Mouse (Mus musculus) urinary bladder, postnatal 10 days (tissue): ENCODE data around the gene Fcer1g.
A peak's percentile ranks its signal among the peaks of the same experiment; 100 is the strongest.
"Not testable (repeated sequence)": the region's sequence is repeated elsewhere in the genome, so short reads cannot be mapped to it uniquely, and the experiment has no call there.

ENCODE experiments used
- DNase-seq: peaks from one replicate; pipeline ENCODE4 v3.0.0; 2022; ENCODE audit warnings: low spot score

Fcer1g gene

DNA sequence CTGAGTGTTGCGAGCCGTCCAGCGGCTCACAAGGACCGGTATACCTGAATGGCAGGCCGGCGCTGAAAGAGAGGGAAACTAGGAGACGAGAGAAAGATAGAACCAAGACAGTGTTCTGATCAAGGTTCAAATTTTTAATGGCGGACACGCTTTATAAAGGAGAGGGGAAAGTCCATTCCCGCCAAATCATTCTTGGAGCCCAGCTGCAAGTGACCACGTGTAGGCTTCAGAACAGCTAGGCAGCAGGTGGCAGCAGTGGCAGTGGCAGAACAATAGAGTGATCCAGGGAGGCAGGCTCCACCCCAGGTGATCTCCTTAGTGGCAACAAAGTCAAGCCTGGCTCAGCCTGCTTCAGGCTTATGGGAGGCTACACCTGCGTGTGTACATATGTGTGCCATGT lies 7.8 kb upstream of the Fcer1g start:
- not testable (repeated sequence) for DNase-seq

- no peak for DNase-seq
Measured at GRCm38 (mm10) chr1:171240911-171241310, 6.7 kb upstream of the Fcer1g start.

DNA sequence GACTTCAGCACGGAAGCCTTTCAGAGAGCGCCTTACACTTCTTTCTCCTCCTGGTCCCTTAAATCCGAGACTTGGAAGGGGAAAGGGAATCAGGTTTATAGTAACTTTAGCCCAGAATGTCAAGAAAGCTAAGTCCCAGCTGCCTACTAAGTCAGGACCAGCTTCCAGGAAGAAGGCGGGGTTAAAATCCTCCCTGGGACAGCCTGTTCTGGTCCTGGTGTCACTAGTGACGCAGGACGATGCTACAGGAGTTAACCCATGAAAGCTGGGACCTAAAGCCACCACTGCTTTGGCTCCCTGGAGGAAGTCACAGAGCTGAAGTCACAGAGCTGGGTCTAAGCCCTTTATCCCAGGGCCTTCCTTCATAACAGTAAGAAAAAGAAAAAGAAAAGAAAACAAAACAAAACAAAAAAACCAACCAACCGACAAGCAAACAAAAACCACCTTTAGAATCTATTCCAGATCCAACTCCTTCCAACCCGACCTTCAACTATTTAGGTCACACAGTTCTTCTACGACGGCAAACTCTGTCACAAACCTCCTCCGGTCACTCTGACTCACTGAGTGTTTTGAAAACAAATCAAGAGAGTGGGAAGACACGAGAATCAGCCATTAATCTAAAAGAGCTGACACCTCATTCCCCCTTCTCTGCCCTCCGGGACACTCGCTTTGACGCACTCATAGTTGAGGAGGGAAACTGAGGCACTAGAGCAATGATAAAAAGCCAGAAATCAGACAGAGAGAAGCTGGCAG lies 6.0 kb upstream of the Fcer1g start:
- DNase-seq = no peak

GRCm38 (mm10) chr1:171238463-171238862 lies 4.3 kb upstream of the Fcer1g start:
- DNase-seq = no peak

DNA sequence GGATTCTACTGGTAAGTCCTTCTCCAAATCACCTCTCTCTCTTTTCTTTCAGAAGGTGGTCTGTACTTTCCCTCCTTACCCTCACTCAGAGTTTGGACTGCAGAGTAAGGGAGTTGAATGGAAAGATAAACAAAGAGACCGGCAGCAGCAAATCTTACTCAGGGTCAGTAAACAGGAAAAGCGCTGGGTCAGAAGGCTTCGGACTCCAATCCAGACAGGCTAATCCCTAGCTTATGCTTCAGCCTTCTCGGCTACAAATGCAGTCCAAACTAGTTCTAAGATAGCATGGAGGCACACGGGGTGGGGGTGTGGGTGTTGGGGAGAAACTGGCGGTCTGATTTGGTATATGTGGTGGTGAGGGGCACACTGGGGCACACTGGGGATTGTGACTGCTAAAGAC lies 3.3 kb upstream of the Fcer1g start:
- DNase-seq = no peak

GRCm38 (mm10) chr1:171235791-171236190 lies 1.6 kb upstream of the Fcer1g start:
- DNase-seq = no peak

DNA sequence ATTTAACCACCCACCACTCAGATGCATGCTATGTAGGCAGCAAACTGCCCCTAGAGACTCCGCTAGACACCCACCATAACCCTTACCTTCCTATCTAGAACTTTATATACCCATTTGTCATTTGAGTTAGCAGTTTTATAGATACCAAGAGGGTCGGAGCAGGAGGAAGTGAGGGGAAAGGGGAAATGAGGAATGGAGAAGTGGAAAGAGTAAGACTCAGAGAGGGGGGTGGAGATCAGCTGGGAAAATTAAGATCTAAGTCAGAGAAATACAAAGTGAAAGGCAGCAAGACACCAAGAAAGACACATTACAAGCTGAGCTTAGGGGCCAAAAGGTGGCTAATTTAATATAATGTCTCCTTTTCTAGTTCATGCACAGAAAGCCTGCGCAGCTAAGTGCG lies 373 bp upstream of the Fcer1g start:
- no peak for DNase-seq

DNA sequence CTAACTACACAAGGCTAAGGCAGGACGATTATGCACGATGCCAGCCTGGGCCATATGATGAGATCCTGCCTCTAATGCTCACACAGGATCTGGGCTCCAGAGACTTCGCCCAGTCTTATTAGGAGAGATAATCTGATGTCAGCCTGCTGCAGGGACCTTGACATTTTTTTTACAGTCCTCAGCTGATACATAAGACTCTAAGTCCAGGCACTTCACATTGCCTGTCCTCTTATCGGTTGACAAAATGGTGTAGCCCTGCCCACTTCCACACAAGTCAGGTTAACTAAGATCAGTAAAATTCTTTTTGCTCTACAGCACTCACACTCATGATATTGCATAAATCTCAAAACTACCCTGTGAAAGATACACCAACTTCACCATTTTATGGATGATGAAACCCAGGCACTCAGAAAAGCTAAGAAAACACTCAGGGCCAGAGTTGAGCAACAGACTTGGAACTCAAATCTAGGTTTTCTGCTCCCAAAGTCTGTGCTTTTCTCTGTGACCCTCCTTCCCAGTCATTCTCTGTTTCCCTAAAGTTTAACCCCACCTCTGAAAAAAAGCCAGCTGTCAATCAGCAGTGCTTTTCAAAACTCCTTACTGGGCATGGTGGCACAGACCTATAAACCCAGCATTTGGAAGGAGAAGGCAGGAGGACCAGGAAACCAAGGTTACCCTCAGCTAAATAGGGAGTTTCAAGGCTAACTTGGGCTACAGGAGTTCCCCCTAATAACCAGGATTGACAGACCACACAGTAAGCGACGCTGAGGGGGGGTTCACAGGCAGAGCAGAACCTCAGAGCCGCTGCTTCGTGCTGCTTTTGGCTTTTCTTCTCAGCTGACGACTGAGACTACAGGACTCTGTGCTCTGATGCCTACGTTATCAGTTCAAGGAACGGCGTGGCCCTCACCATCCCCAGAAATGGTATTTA lies 1.1 kb downstream of the Fcer1g start:
- DNase-seq = no peak

DNA sequence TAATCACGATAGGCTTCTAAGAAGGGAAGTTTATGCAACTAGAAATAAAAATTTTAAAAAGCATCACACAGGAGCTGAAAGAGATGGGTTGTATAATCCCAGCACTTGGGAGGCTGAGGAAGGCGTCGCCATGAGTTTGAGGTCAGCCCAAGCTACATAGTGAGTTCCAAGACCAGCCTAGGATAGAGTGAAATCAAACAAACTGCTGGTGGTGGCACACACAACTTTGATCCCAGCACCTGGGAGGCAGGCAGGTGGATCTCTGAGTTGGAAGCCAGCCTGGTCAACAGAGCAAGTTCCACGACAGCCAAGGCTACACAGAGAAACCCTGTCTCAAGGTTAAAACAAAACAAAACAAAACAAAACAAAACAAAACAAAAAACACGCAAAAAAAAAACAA lies 1.8 kb downstream of the Fcer1g start:
- DNase-seq = no peak

DNA sequence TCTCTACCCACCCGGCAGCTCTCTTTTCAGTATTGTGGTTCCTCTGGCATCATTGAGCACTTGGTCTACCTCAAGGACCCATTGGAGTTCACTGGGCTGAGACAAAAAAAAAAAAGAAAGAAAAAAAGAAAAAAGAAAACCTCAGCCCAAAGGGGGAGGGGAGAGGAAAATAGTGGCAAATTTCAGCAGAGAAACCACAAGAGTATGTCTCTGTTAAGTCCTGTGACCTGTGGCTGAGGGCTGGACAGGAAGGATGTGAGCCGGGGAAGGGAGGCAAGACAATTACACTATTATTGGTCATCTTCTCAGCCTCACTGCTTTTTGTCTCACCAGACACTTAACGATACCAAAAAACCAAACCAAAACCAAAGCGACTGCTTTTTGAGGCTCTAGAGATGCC lies 2.3 kb downstream of the Fcer1g start:
- no peak for DNase-seq

GRCm38 (mm10) chr1:171230215-171230614 lies 4.0 kb downstream of the Fcer1g start:
- DNase-seq = no peak

DNA sequence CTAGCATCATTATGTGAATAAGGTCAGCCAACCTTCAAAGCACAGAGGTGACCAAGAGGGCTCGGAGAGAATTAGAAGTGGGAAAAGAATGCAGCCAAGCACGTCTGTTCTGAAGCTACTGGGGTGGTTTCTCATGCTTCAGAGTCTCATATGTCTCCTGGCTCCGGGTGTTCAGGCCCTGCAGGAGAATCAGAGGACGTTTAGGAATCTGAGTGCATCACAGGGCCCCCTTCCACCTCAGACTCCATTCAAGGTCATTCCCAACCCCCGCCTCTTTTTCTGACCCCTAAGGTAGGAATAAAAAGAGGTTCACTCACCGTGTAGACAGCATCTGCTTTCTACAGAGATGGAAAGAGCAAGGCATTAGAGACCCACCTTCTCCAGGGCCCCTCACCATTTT lies 4.4 kb downstream of the Fcer1g start:
- no peak for DNase-seq

DNA sequence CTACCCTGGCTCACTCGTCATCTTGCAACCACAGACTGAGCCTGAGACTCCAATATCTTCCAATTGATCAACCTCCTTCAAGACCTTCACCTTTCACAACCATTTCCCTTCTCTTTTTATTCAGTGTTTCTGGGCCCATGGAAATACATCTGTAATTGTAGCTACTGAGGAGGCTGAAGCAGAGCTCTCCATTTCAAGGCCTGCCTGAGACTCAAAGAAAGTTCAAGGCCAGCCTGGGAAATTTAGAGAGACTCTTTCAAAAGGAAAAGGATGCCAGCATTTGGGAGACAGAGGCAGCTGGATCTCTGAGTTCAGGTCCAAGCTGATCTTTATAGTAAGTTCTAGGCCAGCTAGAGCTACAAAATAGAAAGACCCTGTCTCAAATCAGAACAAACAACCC lies 6.3 kb downstream of the Fcer1g start:
- no peak for DNase-seq

DNA sequence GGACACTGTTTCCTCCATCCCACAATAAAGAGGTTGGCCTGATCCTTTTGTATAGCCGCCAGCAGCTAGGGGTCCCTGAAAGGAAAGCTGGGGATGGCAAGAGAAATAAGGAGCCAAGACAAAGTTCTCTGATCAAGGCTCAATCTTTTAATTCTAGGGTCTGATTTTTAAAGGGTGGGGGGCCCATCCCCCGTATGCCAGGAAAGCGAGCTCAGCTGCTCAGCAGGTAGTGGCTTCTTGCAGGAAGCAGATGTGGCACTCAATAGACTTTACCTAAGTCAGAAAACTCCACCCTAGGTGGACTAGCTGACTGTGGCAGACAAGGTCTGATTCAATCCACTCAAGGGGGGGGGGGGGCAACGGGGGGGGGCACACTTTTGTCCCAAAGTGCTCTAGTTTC lies 7.4 kb downstream of the Fcer1g start:
- no peak for DNase-seq

DNA sequence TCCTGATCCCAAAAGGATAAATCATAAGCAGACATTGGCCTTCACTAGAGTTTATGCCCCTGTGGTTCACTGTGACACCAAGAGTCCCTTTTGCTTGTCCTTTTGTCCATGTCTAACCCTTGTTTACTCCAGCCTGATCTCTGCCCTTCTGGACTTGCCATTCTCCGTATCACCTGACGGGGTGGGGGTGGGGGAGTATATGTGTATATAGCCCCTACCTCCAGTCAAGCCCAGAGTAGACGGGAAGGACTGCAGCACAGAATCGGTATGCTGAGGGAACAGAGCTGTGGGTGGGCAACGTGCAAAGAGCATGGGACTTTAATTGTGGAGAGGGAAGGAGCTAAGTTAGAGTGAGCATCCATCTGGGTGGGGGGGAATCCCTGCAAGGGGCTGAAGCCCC lies 9.3 kb downstream of the Fcer1g start, which contains the start of gene Apoa2:
TSS of gene Apoa2 (plus strand) at position 198 of the 400 bp plus-strand sequence.
- no peak for DNase-seq

- no peak for DNase-seq
Measured at GRCm38 (mm10) chr1:171223796-171224195, 10.4 kb downstream of the Fcer1g start.

GRCm38 (mm10) chr1:171223168-171223567 lies 11.0 kb downstream of the Fcer1g start:
- no peak for DNase-seq

- DNase-seq = peak; percentile 40
Measured at GRCm38 (mm10) chr1:171222238-171223155, 11.7 kb downstream of the Fcer1g start, which contains the start of gene Tomm40l. Gene Tomm40l, minus strand, starts transcription at chr1:171222514.

DNA sequence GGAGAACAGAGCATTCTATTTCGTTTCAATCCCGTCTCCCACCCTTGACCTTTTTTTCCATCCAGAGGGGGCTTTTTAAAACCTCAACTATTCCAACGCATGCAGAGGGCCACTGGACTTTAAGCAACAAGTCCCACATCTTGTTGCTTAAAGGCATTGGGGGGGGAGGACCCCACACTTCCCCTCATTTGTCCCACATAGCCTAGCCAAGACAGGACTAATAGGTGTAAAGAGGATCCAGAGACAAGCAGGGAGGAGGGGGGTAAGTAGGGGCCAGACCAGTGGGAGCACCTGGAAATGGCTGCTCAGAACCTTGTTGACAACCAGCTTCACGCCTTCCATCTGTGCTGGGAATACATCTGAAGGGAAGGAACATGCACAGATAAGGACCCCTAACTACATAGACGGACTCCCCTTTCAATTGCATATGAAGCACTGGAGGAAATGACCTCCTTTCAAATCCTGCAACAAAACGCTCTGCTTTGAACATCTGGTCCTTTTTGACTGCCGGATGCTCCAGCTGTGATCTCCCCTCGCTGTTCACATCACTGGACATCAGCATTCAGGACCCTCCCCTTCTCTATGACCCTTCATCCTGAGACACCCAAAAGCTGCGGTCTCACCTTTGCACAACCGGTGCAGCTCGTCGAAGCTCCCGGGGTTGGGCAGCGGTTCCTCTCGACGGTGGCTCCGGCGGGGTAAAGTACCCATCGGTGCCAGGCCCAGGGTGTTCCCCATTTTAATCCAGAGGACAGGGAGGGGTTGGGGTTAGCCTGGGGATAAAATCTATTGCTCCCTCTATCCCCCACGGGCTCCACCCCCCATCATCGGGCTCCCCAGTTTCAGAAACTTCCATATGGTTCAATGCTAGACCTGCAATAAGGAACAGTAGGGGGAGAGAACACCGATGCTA lies 12.6 kb downstream of the Fcer1g start:
- no peak for DNase-seq

- DNase-seq = peak; percentile 45
Measured at GRCm38 (mm10) chr1:171220871-171221270, 13.3 kb downstream of the Fcer1g start.
